Mouse (Mus musculus): Measurements from ENCODE around the gene Pbx3. TPM values are rescaled to one million over a fixed set of nuclear protein-coding genes. Genes with fewer than 3 reads are reported as not detected.

The Pbx3 gene
- total RNA-seq, 2 experiments from 2014 or later = 94.9 to 108 TPM

DNA sequence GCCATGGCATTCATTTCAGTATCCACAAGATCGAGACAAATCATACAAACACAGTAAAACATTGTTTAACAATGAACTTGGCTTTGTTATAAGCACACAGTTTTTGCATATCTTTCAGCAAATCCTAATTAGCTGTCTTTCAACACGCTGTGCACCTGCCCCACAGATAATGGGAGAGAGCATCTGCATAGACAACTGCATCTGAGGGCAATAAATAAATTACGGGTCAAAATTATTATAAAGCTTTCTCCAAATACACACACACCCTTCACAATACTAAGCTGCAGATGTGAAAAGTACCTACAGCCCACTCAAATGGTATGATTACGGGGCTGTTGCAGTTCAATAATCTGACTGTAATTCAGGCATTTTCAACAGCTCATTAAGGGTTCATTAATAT, 145.3 kb downstream of the Pbx3 start:
- no peak for DNase-seq (ENCODE audit: low spot score in 2 of 2)

DNA sequence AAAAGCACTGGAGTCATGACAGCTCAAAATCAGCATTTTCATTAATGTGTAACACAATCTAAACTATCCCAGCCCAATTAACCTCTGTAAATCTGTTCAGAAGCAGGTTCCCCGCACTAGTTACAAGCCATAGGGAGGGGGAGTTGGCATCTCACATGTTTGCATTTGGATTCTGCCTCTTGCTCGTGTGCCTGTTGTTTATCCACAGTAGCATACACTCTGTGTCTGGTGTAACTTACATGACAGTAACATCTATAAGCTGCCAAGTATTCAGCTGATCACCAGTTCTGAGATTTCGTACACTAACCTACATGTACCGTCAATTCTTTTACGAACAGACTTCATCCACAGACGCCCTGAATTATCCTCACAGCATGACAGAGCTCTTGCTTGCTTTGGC, 147.5 kb downstream of the Pbx3 start:
- no peak for DNase-seq (ENCODE audit: low spot score in 2 of 2)

DNA sequence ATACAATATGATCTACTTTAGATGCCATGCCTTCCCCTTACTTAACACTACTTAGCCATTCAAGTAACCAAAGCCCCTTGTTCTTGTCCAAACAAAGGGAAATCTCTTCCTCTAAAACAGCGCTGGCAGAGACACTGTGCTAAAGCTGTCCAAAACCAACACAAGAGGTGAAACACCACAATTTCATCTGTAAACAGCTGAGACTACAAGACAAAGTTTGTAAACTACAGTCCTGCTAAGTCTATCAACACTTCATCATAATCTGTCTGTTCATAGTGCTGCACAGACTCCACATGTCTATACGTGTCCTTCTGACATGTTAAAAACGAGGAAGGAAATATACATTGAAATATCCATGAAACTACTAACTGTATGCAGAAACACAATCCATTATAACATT, 151.5 kb downstream of the Pbx3 start:
- no peak for DNase-seq (ENCODE audit: low spot score in 2 of 2)

DNA sequence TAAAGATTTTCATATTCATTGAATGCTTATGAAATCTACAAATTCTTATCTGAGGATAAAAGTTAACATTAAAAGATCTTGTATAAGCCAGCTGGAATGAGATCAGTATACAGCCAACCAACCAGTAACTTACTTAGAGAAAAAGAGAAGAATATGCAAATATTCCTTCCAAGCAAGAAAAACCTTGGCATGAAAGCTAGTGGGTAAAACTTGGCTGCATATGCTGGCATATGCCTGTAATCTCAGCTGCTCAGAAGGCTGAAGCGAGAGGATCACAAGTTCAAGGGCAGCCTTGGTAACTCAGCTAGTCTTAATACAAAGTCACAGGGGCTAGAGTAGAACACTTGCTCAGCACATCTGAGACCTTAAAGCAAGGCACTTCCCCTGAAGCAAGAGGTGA, 153.8 kb downstream of the Pbx3 start:
- no peak for DNase-seq (ENCODE audit: low spot score in 2 of 2)

DNA sequence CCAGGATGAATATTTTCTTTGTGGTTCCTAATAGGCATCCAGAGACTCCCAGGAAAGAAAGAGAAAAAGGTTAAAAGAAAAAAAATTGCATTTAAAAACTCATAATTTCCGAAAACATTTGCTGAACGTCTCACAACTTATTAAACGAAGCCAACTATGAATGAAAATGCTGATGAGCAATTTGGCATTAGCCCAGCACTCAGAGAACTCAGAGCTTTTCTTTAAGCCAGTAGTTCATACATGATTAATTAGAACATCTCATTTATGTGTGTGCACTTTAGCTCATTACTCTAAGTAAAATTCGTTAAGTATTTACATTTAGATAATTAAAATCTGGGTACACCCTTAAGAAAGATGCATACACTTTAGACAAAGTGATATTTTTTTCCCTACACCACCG, 155.3 kb downstream of the Pbx3 start:
- no peak for DNase-seq (ENCODE audit: low spot score in 2 of 2)

DNA sequence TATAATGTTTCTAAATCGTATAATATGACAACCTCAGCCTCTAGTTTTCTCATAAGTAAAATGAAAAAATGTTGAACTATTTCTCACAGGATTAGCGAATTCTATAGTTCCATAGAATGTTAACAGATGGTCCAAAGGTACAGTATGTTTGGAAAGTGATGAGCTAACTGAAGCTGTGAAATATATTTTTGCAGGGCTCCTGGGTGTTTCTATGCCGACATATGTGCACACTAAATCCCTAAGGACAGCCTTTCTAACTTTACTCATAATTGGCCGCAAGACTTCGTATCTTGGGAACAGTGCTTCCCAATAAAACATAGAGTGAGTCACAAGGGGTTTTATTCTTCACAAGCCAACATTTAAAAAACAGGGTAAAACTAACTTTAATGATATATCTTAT, 157.4 kb downstream of the Pbx3 start:
- DNase-seq (ENCODE audit: low spot score in 2 of 2) = no peak

DNA sequence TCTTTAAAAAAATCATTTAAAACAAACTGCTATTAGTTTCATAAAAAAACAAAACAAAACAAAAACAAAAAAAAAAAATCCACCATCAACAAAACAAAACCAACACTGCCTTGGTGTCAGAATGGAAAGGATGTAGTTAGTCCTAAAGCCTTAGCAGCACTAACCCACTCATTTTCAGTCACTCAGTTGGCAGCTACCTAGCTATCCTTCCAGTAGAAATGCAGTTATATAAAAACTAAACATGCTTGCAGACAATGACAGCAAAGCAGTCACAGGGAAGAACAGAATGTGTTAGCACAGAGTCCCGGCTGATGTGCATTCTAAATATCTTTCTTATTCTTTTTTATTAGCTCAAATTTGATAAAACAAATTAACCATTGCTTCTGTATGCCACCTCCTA, 160.5 kb downstream of the Pbx3 start:
- DNase-seq (ENCODE audit: low spot score in 2 of 2) = no peak

DNA sequence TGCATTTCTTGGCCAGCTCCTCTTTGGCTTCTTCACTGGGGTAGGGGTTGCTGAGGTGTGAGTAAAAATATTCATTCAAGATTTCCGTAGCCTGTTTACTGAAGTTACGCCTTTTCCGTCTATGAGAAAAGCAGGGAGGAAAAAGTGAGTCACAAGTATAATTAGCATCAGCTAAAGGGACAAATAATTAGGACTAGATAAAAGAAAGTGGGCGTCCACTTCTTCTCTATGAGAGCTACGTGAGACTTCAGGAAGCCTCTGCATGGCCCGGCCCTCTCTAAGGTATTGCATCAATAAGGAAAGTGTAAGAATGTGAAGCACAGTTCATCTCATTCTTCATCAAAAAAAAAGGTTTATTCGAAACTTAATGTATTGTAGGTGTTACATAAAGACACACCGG, 168.1 kb downstream of the Pbx3 start:
- no peak for DNase-seq (ENCODE audit: low spot score in 2 of 2)

DNA sequence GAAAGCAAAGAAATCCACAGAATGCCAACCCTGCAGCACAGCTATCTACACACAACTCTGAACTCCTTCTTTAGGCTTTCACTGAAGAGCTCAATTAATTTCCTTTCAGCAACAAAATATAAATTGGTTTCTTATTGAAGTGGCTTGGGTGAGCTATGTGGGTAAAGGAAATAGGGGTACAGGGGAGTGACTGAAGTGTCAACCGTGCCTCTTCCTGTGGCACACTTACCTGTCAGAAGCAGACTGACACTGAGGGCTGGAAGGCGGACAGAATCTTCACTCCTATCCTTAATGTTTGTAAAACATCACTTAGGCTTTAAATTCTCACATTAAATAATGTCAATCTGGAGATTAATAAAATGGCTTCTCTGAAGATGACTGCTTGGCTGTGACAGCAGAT, 168.6 kb downstream of the Pbx3 start:
- no peak for DNase-seq (ENCODE audit: low spot score in 2 of 2)

DNA sequence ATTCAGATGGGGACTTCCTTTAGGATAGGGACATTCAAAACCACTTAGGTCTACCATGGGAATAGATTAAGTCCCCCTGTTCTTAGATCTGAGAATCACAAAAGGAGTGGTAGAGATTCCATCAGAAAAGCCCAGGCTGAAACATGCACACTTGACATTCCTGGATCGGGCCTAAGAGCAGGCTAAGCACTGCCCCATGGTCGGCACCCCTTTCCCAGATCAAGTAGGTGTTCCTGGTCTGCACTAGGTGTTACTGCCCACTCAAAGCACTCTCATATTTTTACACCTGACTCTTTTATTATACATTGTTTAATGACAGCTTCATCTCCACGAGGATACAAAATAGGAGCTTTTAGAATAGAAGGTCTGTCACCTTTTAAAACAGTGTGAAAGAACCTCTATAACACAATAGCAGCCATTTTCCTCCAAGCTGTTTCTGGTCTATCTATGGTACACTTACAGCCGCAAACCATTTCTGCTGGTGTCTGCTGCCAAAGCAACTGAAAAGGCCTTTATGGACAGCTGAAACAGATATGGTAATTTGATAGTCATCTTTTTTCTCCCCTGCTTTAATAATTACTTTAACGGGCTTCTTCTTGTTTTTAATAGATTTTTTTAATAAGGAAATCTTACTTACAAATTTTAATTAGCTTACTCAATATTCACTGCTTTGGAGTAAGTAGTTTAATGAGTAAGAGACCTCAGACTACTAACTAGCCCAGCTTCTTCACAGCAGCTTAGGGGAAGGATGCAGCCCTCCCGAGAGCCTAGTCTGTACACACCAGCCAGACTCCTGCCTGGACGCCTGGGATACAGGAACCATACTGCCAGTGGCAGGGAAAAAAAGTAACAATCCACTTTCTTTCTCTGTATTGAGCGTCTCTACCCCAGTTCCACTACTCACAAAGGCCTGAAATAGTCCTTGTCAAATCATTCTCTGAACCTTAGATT, 178.8 kb downstream of the Pbx3 start:
- no peak for DNase-seq (ENCODE audit: low spot score in 2 of 2)

DNA sequence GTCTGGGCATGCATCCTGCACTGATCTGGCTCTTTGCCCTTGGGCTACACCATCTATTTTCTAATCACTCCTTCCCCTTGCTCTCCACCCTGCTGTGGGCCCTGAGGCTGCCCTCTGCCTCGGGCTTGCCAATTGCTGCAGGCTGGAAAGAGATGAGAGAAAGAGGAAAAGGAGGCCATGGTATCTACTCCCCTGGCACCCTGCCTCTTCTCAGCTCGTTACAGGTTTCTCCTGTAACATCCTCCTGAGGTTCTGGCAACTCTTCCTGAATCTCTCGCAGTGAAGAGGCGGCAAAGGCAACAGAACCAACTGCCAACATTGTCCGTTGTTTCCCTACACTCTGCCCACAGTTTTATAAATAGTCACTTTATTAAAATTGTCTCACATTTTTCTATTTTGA, 179.7 kb downstream of the Pbx3 start:
- DNase-seq (ENCODE audit: low spot score in 2 of 2) = no peak

DNA sequence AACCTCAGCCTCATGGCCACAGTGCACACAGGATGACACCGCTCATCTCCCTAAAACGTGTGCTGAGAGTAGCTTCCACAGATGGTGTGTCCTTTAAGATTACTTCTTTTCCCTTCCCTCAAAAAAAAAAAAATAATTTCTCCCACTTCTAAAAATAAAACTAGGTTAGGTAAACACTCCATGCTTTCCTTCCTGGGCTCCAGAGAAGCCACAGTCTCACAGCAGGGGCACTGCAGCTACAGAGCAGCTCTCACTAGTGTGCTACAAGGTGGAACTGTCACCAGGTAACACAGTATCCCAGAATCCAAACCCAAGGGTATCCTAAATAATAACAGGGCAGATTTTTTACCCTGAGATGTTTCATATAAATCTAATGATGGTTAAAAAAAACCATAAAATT, 185.6 kb downstream of the Pbx3 start:
- DNase-seq (ENCODE audit: low spot score in 2 of 2) = no peak

DNA sequence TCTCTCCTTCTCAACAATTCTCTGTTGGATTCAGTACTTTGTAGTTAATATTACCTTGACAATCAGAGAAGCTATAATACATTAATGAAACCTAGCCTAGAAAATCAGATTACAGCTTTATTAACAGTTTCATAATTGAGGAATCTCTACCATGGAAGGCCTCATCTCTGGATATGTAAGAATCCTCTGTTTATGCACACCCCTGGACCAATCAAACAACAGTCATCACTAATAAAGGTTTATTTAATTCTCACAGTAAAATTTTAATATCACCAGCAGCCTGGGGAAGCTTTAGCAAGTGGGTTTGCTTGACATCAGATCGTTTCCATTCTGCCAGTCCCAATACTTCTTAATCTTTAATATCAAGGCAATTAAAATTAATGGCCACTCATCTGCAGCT, 191.3 kb downstream of the Pbx3 start:
- no peak for DNase-seq (ENCODE audit: low spot score in 2 of 2)

DNA sequence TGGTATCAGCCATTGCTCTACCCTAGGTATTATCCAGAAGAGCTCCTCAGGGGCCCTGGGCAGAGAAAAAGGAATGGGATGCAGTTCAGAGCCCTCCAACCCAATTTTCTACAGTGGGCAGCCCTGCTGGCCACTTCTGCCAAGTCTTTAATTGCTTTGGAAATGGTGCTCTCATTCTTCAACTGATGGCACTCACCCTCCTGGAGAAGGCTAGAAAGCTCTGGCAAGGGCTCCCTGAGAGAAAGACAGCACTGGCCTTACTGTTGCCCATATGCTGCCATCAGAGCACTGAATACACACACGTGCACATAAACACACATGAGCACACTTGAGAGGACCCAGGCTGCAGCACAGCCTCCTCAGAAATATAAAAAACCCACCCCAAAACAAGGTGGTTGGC, 193.6 kb downstream of the Pbx3 start:
- no peak for DNase-seq (ENCODE audit: low spot score in 2 of 2)

DNA sequence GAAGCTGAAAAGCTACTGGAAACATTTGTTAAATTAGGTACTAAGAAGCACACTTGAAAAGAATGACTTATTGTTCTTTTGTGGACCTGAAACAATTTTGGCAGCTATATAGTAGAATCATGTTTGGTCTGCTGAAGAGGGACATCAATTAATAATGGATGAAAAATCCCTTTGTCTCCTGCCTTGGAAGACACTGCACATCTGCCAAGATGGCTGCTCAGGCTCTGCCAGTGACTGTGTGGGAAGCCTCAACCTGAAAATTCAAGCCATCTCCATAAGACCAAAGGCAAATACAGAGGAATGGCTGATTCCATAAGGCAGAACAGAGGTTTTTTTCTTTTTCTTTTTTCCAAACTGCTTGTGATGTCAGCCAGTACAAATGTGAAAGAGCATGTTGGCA, 194.3 kb downstream of the Pbx3 start:
- DNase-seq (ENCODE audit: low spot score in 2 of 2) = no peak

DNA sequence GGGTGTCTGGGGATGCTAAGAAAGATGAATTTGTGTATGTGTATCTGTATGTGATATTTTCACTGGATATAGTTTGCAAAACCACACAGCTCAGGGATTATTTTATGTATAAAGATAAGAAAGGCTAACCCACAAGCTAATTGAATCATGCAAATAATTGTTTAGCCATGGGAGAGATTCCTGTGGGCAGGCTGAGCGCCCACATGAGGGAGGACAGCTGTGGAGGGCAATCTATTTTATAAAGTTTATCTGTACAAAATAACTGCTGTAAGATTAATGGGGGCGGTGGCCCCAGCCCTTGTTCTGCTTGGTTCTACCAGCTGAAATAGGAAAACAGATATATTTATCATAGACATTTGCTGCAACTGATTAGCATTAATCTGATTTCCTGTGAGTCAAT, 202.5 kb downstream of the Pbx3 start:
- no peak for DNase-seq (ENCODE audit: low spot score in 2 of 2)

DNA sequence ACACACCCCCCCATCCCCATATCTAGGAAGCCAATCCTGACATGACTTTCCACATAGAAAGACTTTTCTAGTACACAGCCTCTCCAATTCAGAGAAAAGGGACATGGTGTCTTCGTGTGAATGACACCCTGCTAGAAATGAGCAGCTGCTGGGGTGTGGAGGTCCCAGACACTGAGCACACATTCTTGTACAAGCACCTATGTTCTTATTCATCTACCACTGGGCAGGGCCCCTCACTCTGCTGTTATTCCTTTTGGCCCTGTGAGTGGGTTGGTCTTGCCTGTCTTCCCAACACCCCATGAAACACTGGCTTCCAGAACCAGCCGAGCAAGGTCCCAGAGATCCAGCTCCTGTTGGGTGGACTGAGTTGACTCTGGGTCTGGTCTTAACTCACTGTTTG, 203.3 kb downstream of the Pbx3 start:
- no peak for DNase-seq (ENCODE audit: low spot score in 2 of 2)

DNA sequence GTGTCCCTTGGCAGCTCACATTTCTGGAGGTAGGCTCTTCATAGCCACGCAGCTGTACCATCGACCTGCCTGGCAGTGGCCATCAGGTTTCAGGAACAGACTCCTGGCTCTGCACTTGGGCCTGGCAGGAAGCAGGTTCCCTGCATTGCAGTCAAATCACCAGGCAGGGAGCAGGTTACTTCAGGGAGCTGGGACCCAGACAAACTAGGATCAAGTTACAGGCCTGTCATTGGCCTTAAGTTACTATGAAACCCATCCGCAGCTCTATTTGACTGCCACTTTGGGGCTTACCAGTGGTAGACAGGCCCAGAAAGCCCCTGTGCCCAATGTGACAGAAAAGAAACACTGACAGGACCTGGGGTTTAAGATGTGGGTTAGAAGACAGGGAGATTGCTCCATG, 204.8 kb downstream of the Pbx3 start:
- no peak for DNase-seq (ENCODE audit: low spot score in 2 of 2)

DNA sequence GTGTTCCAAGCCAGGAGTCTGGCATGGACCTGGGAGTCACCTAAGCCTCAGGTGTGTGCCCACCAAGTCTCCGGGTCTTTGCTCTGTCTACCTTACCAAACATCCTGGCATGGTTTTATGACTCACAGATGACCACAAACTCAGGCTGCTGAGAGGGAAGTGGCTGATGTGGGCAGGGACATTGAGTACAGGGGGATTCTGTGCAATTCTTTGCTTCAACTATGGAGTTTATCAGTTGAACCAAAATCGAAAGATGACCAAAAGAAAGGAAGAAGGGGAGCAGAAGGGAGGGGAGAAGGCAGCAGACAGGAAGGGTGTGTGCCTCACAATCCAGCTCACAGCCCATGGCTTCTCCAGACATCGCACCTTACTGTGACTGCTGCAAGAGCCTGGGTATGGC, 210.5 kb downstream of the Pbx3 start:
- no peak for DNase-seq (ENCODE audit: low spot score in 2 of 2)

DNA sequence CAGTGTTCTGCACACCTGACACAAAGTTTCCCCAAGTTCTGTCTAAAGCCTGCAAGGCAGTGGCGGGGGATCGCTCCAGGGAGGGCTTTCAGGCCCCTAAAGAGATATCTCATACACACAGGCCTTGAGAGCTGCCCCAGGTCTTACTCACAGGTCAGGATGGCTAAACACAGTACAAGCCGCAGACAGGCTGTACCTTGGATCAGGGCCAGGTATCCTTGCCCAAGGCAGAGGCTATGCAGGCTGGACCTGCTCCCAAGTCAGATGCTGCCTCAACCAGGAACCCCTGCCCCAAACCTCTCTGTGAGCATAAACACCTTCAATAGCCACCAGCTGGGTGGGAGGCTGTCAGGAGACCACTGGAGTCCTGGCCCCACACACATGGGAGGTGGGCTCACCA, 215.2 kb downstream of the Pbx3 start:
- DNase-seq (ENCODE audit: low spot score in 2 of 2) = no peak

DNA sequence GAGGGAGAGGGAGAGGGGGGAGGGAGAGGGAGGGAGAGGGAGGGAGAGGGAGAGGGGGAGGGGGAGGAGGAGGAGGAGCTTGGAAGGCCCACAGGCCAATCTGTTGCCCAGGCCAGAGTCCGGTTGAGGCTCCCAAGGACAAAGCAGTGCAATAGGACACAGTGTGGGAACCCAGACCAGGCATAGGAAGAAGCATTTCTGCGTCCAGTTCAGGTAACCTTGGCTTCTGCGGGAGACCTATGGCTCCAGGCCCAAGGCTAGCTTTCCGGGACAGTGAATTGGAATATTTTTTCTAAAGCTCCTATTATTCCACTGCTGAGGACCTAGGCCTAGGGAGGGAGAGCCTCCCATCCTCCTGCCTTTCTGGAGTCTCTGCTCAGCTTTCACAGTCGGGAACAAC, 218.1 kb downstream of the Pbx3 start:
- no peak for DNase-seq (ENCODE audit: low spot score in 2 of 2)

DNA sequence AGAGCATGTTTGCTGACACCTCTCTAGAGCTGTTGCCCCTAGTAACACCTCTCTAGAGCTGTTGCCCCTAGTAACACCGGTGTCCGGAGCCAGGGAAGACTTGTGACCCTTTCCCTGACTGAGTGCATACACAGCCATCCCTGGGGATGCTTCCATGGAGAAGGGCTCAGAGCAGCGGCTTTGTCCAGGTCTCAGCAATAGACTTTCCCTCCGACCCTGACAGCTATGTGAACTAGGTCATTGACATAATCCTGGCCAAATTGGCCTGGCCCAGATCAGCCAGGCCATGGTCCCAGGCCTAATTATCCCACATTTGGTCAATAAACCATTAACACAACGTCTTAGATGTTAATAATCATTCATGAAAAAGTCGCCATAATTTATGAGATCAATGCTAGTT, 219.6 kb downstream of the Pbx3 start:
- no peak for DNase-seq (ENCODE audit: low spot score in 2 of 2)

DNA sequence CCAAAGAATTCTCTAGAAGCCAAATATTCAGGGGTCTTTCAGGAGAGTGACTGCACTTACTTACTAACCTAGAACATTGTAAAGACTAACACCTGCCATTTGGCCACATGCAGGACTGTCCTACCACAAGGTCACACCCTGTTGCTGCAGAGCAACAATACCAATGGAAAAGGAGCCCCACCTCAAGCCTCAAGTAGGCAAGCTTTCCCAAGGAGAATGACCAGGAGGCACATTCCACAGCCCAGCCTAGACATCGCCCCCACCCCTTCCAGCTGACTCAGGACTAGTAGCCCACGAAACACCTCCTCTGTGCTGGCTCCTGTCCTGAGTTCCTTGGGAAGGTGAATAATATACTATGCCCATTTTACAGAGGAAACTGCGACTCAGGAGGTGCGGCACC, 222.4 kb downstream of the Pbx3 start:
- DNase-seq (ENCODE audit: low spot score in 2 of 2) = no peak
